Mouse (Mus musculus) regulatory T cell (primary cell): ENCODE results near the gene Aldh1a3.

Experiments
- in situ Hi-C: fragments of 300-600 bp; cut with MboI, MseI; formaldehyde crosslinking; loops from one replicate; pipeline ENCODE4 v1.15.1; 2025; ENCODE audit warnings: high pct_unique_total_duplicates

Aldh1a3 gene

GRCm38 (mm10) chr7:66418981-66419380 lies 8.3 kb downstream of the Aldh1a3 start:
- in situ Hi-C loops = no loop called here

DNA sequence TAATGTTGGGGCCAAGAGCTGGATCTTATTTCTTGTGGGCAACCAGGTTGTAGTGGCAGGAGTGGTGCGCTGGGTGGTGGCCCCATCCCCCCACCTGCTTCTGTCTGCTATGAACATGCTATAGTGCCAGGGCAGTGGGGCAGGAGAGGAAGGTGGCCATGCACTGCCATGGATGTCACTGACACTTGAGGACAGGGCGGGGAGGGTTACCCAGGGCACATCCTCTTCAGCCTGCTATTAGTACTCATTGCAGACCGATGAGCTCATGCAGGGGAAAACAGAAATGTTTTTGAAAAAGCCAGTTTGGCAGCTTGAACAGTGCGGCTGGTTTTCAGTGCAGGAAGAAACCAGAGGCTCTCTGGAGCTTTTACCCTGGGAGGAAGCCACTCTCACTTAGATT lies 10.5 kb downstream of the Aldh1a3 start:
- in situ Hi-C loops = no loop called here

DNA sequence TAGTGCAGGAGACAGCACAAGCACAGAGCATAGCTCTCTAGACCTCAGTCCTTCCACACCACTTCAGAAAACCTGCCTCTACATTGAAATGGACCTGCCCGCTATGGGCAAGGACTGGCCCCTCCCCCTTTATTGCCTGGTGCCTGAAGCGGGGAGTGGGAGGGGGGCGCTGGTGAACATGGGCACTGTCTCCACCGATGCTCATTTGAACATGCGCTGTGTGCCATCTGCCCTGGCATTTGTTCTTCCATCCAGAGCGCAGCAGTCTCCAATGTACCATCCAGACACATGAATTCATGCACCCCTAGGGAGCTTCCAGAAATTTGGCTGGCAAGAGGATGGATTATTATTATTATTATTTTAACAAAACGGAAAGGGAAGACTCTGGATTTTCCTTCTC lies 14.2 kb downstream of the Aldh1a3 start:
- in situ Hi-C loops = no loop called here

DNA sequence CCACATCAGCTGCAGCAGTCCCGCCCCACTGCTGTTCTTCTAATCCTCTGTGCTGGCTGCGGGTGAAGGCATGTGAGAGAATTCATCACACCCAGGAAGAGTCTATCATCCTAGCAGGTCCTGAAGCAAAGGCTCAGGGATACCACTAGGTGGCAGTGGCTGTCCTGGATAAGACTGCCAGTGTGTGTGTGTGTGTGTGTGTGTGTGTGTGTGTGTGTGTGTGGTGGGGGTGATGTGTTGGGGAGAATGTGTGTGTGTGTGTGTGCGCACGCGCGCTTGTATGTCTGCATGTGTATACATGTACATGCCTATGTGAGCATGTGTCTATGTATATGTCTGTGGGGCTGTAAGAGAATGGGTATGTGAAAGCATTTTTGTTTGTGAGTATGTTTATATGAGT lies 17.9 kb downstream of the Aldh1a3 start:
- in situ Hi-C loops = no loop called here

DNA sequence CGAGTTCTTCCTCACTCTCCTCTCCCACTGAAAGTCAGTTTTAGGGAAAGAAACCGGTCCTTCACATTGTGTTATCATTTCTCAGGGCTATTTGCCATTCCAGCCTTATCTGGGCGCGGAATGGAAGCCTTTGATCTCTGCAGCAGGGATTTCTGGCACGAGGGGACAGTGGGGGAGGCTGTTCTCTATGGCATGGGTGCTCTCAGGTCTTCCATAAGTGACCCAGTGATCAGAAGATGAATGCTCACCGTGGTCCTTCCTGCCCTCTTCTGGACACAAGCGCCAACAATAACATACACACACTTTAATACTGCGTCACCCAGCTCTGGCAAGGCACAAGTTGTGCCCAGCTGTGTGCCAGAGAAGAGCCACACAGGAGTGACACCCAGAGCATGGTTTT lies 20.3 kb downstream of the Aldh1a3 start:
- in situ Hi-C loops = no loop called here

- in situ Hi-C loops = no loop called here
Measured at GRCm38 (mm10) chr7:66405951-66406721, 21.2 kb downstream of the Aldh1a3 start.

DNA sequence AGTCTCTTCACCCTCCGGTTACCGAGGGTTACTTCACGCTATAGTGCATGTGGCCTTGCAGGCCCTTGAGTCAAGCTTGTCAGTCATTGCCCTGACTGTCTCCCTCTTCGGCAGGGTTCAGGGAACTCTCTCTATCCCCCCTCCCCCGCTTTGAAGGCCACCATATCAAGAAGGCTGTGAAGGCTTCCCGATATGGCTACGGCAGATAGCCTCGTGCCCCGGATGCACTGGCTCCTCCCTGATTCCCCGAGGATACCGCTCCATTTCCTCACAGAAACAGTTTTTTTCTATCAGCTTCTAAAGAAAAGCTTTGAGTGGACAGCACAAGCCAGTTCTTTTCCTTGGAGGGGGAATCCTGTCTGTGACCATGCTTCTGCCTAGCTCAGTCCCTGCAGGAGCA lies 21.8 kb downstream of the Aldh1a3 start:
- in situ Hi-C loops = no loop called here

GRCm38 (mm10) chr7:66404802-66405201 lies 22.5 kb downstream of the Aldh1a3 start:
- in situ Hi-C loops = no loop called here

- in situ Hi-C loops = no loop called here
Measured at GRCm38 (mm10) chr7:66404141-66404540, 23.2 kb downstream of the Aldh1a3 start.

DNA sequence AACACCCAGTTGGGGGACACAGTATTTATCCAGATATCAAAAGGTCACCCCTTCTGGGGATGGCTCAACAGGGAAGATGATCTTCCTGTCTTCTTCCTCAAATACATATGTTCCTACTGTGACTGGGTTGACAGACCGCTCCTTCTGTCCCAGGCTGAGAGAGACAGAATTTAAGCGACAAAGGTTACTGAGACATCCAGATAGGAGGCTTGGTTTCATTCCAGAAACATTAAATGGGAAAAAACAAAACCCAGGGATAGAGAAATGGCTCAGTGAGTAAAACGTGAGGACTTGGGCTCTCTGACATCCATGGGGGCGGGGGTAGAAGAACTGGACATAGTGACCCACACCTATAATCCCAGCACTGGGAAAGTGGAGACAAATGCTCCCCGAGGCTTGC lies 24.4 kb downstream of the Aldh1a3 start:
- in situ Hi-C loops = no loop called here

- in situ Hi-C loops = no loop called here
Measured at GRCm38 (mm10) chr7:66401605-66402004, 25.7 kb downstream of the Aldh1a3 start.

DNA sequence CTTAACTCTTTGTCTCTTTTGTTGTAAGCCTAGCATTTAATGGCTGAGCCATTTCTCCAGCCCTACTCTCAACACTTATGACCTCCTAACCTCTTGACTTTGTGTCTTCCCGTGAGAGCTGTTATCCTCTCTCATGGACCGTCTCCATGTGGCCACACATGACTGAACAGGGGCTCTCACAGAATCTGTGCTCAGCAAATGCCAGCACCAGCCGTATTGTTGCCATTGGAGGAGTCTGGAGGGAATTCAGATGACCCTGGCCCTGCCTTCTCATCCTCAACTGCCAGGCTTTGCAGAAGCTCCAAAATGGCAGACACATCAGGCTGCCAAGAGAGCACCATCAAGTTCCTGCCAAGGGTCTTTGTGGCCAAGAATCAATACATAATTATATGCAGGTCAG lies 30.0 kb downstream of the Aldh1a3 start:
- in situ Hi-C loops = no loop called here

DNA sequence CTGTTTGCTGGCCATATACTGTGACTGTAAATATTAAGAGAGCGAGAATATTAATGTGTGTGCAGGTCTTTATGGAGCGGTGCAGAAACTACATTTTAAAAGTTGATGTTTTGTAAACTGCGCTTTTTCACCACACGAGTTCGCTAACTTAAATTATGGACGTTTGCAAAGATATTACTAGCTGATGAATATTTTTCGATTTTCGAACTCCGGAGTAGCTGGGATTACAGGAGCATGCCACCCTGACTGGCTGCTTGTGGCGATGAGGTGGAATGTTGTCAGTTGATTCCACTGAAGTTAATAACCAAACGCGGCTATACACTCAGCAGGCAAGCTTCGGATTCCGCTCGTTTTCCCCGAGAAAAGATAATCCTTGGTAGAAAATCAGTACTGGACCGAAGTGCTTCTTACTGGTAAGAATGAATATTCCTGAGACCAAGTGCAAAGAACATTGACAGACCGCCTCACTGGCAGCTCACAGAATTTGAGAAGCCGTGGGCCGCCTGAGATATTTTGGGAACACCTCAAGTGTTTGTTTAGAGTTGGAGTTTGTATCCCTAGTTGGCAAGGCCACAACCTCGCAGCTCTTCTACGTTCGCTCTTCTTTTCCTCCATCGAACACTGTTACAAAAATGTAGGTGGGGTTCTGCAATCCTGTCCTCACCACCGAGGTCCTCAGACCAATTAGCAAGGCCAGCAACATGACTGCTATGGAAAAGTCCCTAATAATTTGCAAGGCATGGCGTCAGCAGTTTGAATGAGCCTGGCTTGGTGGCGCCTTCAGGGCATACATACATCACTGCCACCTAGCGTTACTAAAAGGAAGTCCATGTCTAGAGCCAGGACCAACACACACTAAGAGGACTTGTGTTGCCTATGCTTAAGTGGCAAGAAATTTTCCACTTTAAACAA lies 38.4 kb downstream of the Aldh1a3 start:
- in situ Hi-C loops = no loop called here

DNA sequence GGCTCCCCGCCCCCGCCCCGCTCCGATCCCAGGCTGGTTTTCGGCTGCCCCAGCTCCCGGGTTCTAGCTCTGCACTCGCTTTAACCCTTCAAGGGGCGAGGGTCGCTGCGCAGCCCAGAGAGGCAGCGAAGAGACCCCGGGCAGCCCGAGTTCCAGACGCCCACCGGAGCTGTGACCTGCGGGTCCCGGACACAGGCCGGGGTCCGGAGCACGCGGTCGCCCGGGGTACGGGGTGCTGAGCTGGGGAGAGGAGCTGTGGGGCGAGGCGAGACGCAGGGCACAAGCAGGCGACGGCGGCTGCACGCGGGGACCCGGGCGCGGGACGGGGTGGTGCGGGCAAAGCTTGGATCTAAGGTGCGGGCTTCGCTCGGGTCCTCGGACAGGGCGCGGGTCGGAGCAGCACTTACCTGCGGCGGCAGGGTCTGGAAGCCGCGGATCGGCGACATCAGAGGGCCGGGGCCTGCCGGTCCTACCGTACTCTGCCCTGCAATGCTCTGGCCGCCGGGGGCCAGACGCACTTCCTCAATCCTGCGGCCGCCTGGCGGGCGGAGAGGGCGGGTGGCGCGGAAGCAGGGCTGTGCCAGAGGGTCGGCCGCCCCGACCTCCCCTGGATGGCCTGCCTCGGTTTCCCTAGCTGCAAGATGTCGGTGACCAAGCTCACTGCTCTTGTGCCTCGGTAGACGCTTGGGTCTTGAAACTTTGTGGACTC lies 39.4 kb downstream of the Aldh1a3 start, which contains the start of gene Lrrk1:
Gene Lrrk1, minus strand, starts transcription at position 538 of the 709 bp plus-strand sequence.
- in situ Hi-C loops = no loop called here

- in situ Hi-C loops = no loop called here
Measured at GRCm38 (mm10) chr7:66387419-66387812, 39.9 kb downstream of the Aldh1a3 start.

DNA sequence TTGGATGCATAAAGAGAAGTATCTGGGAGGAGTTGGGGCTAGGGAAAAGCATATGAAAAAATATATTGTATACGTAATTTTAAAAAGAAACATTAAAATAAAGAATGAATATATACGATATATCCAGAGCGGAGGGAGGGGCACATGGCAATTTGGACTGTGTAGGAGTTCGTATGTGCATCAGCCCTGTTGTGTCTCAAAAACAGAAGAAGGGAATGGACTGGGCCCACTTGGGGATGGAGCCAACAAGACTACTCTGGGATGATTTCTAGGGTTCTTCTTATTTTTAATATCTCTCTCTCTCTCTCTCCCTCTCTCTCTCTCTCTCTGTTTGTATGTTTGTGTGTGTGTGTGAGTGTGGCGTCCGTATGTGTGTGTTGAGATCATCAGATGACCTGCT lies 40.9 kb downstream of the Aldh1a3 start:
- in situ Hi-C loops = no loop called here

GRCm38 (mm10) chr7:66385826-66386225 lies 41.5 kb downstream of the Aldh1a3 start:
- in situ Hi-C loops = no loop called here

DNA sequence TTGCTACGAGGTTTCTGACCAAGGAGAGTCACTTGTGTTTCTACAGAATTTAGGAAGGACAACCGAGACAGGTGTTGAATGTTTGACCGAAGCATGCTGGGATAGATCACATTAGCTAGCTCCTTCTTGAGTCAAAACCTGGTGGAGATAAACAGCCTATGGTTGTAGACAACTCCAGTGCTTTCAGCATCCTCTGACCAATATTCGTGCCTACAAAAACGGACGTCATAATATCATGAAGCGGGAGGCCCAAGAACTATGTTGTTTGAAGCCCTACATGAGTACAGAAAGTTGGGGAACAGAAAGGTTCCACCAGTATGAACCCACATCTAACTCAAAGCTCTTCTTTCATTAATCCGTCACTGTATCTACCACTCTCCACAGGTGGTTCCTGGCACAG lies 42.4 kb downstream of the Aldh1a3 start:
- in situ Hi-C loops = no loop called here

GRCm38 (mm10) chr7:66384213-66384612 lies 43.1 kb downstream of the Aldh1a3 start:
- in situ Hi-C loops = no loop called here

DNA sequence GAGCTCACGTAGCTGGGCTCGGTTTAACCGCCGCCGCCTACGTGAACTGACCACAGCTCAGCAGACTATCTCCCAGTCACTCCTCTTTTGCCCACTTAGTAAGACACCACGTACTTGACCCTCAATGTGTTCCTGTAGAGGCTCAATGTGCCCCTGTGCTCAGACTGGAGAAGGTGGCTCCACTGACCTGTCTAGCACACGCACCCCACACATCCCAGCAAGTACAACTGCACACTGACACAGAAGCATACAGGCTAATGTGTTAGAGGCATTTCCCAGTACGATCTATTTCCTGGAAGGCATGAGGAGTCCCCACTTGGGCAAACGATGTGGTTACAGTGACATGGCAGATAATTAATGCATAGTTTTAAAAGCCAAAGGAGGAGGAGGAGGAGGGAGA lies 50.8 kb downstream of the Aldh1a3 start:
- in situ Hi-C loops = no loop called here

DNA sequence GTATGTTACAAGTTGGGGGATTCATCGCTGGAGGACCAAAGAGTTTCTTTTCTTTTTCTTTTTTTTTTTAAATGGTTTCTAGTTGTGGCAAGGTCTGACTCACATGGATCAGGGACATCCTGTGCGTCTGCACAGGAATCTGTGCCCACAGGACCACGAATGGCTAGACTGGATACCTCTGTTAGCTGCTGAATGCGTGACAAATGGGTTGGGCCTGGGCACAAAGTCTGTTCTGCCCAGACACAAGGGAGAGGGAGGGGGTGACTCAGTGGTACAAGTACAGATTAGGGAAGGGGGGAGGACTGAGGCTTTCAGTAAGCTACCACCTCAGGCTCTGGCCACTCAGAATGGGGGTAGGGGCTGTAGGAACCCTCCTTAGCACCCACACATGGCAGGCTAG lies 51.6 kb downstream of the Aldh1a3 start:
- in situ Hi-C loops = no loop called here

- in situ Hi-C loops = no loop called here
Measured at GRCm38 (mm10) chr7:66373391-66373790, 53.9 kb downstream of the Aldh1a3 start.
